Mouse (Mus musculus) olfactory bulb, adult 2 months (tissue): ENCODE data around the gene Tdp1.

ENCODE experiments used
- CTCF ChIP-seq: fragments of 200-500 bp; IDR thresholded peaks from 2 replicates; pipeline ENCODE4 v1.5.1; 2012; ENCODE audit warnings: low read depth, mild to moderate bottlenecking, low read length, moderate library complexity; ENCODE audit not compliant: insufficient read depth
- POLR2A ChIP-seq: fragments of 200-500 bp; IDR thresholded peaks from 2 replicates; pipeline ENCODE4 v1.6.1; 2012; ENCODE audit warnings: mild to moderate bottlenecking, low read depth, low read length, moderate library complexity; ENCODE audit not compliant: insufficient read depth

DNA sequence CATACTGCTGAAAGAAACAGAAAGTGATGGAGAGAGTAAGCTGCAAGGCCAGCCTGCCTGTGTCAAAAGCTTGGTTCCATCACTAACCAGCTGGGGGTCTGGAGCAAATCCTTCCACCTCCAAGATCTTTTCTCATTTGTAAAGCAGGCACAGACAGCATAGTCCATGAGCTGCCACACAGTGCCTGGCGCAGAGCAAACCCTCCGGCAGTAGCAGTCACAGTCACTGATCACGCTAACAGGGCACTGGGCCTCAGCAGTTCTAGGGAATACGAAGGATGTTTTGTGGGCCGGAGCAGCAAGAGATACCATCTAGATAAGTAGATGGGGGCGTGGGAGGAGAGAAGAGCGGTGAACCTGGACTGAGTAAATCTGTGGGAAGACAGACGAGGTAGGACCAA, 39.4 kb upstream of the Tdp1 start:
- TF ChIP-seq POLR2A (no peak), CTCF (no peak)
